Mouse (Mus musculus) MEL (cell line): ENCODE measurements around the gene Sass6. TPM values are rescaled to one million over a fixed set of nuclear protein-coding genes. Genes with fewer than 3 reads are reported as not detected.
A peak's percentile ranks its signal among the peaks of the same experiment; 100 is the strongest.

ENCODE experiments used
- DNase-seq: peaks from one replicate; pipeline ENCODE4 v3.0.0; 2011; ENCODE audit warnings: low read depth, low spot score
- H3K27ac ChIP-seq: 2 replicates; pipeline ENCODE4 v1.5.1; 2012; ENCODE audit warnings: low read depth, mild to moderate bottlenecking, control low read depth, low read length, moderate library complexity; ENCODE audit not compliant: control insufficient read depth
- H3K27me3 ChIP-seq, 2 experiments: fragments of 150-350 bp in 1 of 2; sonication (generic) in 1 of 2; 2 replicates each; pipeline ENCODE4 v1.6.1; 2012; ENCODE audit warnings: low read length in 2 of 2, mild to moderate bottlenecking in 2 of 2, improper control_type of control experiment in 1 of 2, moderate library complexity in 1 of 2; ENCODE audit not compliant: insufficient read depth in 2 of 2, control insufficient read depth in 1 of 2
- H3K36me3 ChIP-seq, 2 experiments: 2 replicates each; pipeline ENCODE4 v1.6.1; 2012 to 2014; ENCODE audit warnings: low read length in 2 of 2, improper control_type of control experiment in 1 of 2, inconsistent platforms in 1 of 2, mild to moderate bottlenecking in 1 of 2; ENCODE audit not compliant: insufficient read depth in 2 of 2, control insufficient read depth in 1 of 2
- H3K4me1 ChIP-seq, 2 experiments: fragments of 150-350 bp in 1 of 2; sonication (generic) in 1 of 2; 2 replicates each; pipeline ENCODE4 v1.6.1; 2012; ENCODE audit warnings: low read length in 2 of 2, improper control_type of control experiment in 1 of 2, mild to moderate bottlenecking in 1 of 2; ENCODE audit not compliant: insufficient read depth in 2 of 2, control insufficient read depth in 1 of 2
- H3K4me3 ChIP-seq, 2 experiments: fragments of 150-350 bp in 1 of 2; sonication (generic) in 1 of 2; 2 replicates each; pipeline ENCODE4 v1.5.1; 2012; ENCODE audit warnings: low read depth in 2 of 2, low read length in 2 of 2, mild to moderate bottlenecking in 2 of 2, moderate library complexity in 2 of 2, control low read depth in 1 of 2, improper control_type of control experiment in 1 of 2; ENCODE audit not compliant: control insufficient read depth in 1 of 2, insufficient read depth in 1 of 2
- H3K79me2 ChIP-seq: 2 replicates; pipeline ENCODE4 v1.6.1; 2012; ENCODE audit warnings: mild to moderate bottlenecking, low read length, moderate library complexity; ENCODE audit not compliant: control insufficient read depth, poor library complexity, insufficient read depth
- H3K9ac ChIP-seq: 2 replicates; pipeline ENCODE4 v1.6.1; 2012; ENCODE audit warnings: low read depth, mild to moderate bottlenecking, control low read depth, low read length, moderate library complexity; ENCODE audit not compliant: control insufficient read depth, poor library complexity, severe bottlenecking
- H3K9me3 ChIP-seq: fragments of 150-350 bp; sonication (generic); replicated peaks from 2 replicates; pipeline ENCODE4 v1.6.1; 2012; ENCODE audit warnings: mild to moderate bottlenecking, low read length, improper control_type of control experiment, moderate library complexity; ENCODE audit not compliant: insufficient read depth
- BHLHE40 ChIP-seq: IDR thresholded peaks from 2 replicates; pipeline ENCODE4 v1.6.1; 2012; ENCODE audit warnings: low read depth, mild to moderate bottlenecking, inconsistent platforms, low read length, improper control_type of control experiment, borderline replicate concordance
- CHD1 ChIP-seq: IDR thresholded peaks from 2 replicates; pipeline ENCODE4 v1.6.1; 2012; ENCODE audit warnings: low read depth, mild to moderate bottlenecking, inconsistent platforms, low read length, improper control_type of control experiment
- CHD2 ChIP-seq: IDR thresholded peaks from 2 replicates; pipeline ENCODE4 v1.6.1; 2011; ENCODE audit warnings: low read length, improper control_type of control experiment
- CTCF ChIP-seq, 3 experiments: IDR thresholded peaks in 2 of 3; conservative IDR thresholded peaks in 1 of 3; 2 replicates each; pipeline ENCODE4 v1.5.1; 2011 to 2012; ENCODE audit warnings: low read length in 3 of 3, low read depth in 2 of 3, mild to moderate bottlenecking in 2 of 3, improper control_type of control experiment in 1 of 3, inconsistent platforms in 1 of 3, mixed read lengths in 1 of 3, moderate library complexity in 1 of 3; ENCODE audit not compliant: control insufficient read depth in 1 of 3, insufficient read depth in 1 of 3, poor library complexity in 1 of 3, severe bottlenecking in 1 of 3
- E2F4 ChIP-seq: IDR thresholded peaks from 2 replicates; pipeline ENCODE4 v1.6.1; 2011; ENCODE audit warnings: low read depth, low read length, improper control_type of control experiment, borderline replicate concordance
- ELF1 ChIP-seq: IDR thresholded peaks from 2 replicates; pipeline ENCODE4 v1.6.1; 2014; ENCODE audit warnings: low read depth, mild to moderate bottlenecking, inconsistent platforms, low read length, improper control_type of control experiment, moderate library complexity
- EP300 ChIP-seq, 2 experiments: IDR thresholded peaks; 2 replicates each; pipeline ENCODE4 v1.6.1; 2011; ENCODE audit warnings: improper control_type of control experiment in 2 of 2, low read length in 2 of 2, low read depth in 1 of 2, mild to moderate bottlenecking in 1 of 2
- ETS1 ChIP-seq: IDR thresholded peaks from 2 replicates; pipeline ENCODE4 v1.6.1; 2012; ENCODE audit warnings: low read depth, mild to moderate bottlenecking, inconsistent platforms, low read length, improper control_type of control experiment, moderate library complexity
- GABPA ChIP-seq: IDR thresholded peaks from 2 replicates; pipeline ENCODE4 v1.6.1; 2012; ENCODE audit warnings: low read depth, mild to moderate bottlenecking, inconsistent platforms, low read length, improper control_type of control experiment, moderate library complexity
- GATA1 ChIP-seq: IDR thresholded peaks from 2 replicates; pipeline ENCODE4 v1.6.1; 2011; ENCODE audit warnings: low read depth, low read length, improper control_type of control experiment
- HCFC1 ChIP-seq: IDR thresholded peaks from 2 replicates; pipeline ENCODE4 v1.6.1; 2012; ENCODE audit warnings: low read depth, mild to moderate bottlenecking, inconsistent platforms, low read length, improper control_type of control experiment, moderate library complexity
- JUND ChIP-seq: IDR thresholded peaks from 2 replicates; pipeline ENCODE4 v1.6.1; 2011; ENCODE audit warnings: low read depth, mild to moderate bottlenecking, improper control_type of control experiment, low read length
- KAT2A ChIP-seq: conservative IDR thresholded peaks from 2 replicates; pipeline ENCODE4 v1.6.1; 2012; ENCODE audit warnings: low read depth, low read length, improper control_type of control experiment, inconsistent platforms
- MAX ChIP-seq: IDR thresholded peaks from 2 replicates; pipeline ENCODE4 v1.6.1; 2011; ENCODE audit warnings: low read length, improper control_type of control experiment
- MAZ ChIP-seq: IDR thresholded peaks from 2 replicates; pipeline ENCODE4 v1.6.1; 2012; ENCODE audit warnings: low read depth, mild to moderate bottlenecking, inconsistent platforms, low read length, improper control_type of control experiment
- MEF2A ChIP-seq: IDR thresholded peaks from 2 replicates; pipeline ENCODE4 v1.6.1; 2014; ENCODE audit warnings: low read depth, mild to moderate bottlenecking, inconsistent platforms, low read length, improper control_type of control experiment; ENCODE audit not compliant: poor library complexity, insufficient replicate concordance, severe bottlenecking; ENCODE audit errors: extremely low read depth
- MXI1 ChIP-seq: IDR thresholded peaks from 2 replicates; pipeline ENCODE4 v1.6.1; 2011; ENCODE audit warnings: mild to moderate bottlenecking, low read depth, low read length, improper control_type of control experiment
- MYB ChIP-seq: IDR thresholded peaks from 2 replicates; pipeline ENCODE4 v1.6.1; 2011; ENCODE audit warnings: mild to moderate bottlenecking, low read depth, low read length, improper control_type of control experiment
- NRF1 ChIP-seq: IDR thresholded peaks from 2 replicates; pipeline ENCODE4 v1.6.1; 2014; ENCODE audit warnings: low read depth, mild to moderate bottlenecking, inconsistent platforms, low read length, improper control_type of control experiment, moderate library complexity; ENCODE audit not compliant: poor library complexity, insufficient read depth, severe bottlenecking
- POLR2A ChIP-seq, 2 experiments: IDR thresholded peaks; 2 replicates each; pipeline ENCODE4 v1.6.1; 2011 to 2012; ENCODE audit warnings: low read length in 2 of 2, mild to moderate bottlenecking in 2 of 2, control low read depth in 1 of 2, improper control_type of control experiment in 1 of 2, low read depth in 1 of 2, moderate library complexity in 1 of 2; ENCODE audit not compliant: control insufficient read depth in 1 of 2, insufficient read depth in 1 of 2, poor library complexity in 1 of 2
- POLR2AphosphoS2 ChIP-seq: IDR thresholded peaks from 2 replicates; pipeline ENCODE4 v1.6.1; 2011; ENCODE audit warnings: low read length, improper control_type of control experiment
- RAD21 ChIP-seq: IDR thresholded peaks from 2 replicates; pipeline ENCODE4 v1.6.1; 2011; ENCODE audit warnings: mild to moderate bottlenecking, low read depth, low read length, improper control_type of control experiment
- RCOR1 ChIP-seq: IDR thresholded peaks from 2 replicates; pipeline ENCODE4 v1.6.1; 2012; ENCODE audit warnings: low read depth, mild to moderate bottlenecking, inconsistent platforms, low read length, improper control_type of control experiment
- SIN3A ChIP-seq: IDR thresholded peaks from 2 replicates; pipeline ENCODE4 v1.6.1; 2012; ENCODE audit warnings: low read length, improper control_type of control experiment, inconsistent platforms
- SMC3 ChIP-seq: IDR thresholded peaks from 2 replicates; pipeline ENCODE4 v1.6.1; 2011; ENCODE audit warnings: low read depth, low read length, improper control_type of control experiment
- TAL1 ChIP-seq: IDR thresholded peaks from 2 replicates; pipeline ENCODE4 v1.6.1; 2012; ENCODE audit warnings: mild to moderate bottlenecking, inconsistent platforms, low read length, moderate library complexity, mixed read lengths
- TBP ChIP-seq: IDR thresholded peaks from 2 replicates; pipeline ENCODE4 v1.8.0; 2011; ENCODE audit warnings: low read depth, low read length, improper control_type of control experiment
- TCF12 ChIP-seq: IDR thresholded peaks from 2 replicates; pipeline ENCODE4 v1.6.1; 2014; ENCODE audit warnings: low read depth, mild to moderate bottlenecking, inconsistent platforms, low read length, improper control_type of control experiment, moderate library complexity
- UBTF ChIP-seq: IDR thresholded peaks from 2 replicates; pipeline ENCODE4 v1.6.1; 2012; ENCODE audit warnings: low read depth, mild to moderate bottlenecking, inconsistent platforms, low read length, improper control_type of control experiment, moderate library complexity, borderline replicate concordance; ENCODE audit not compliant: insufficient read depth
- USF1 ChIP-seq: IDR thresholded peaks from 2 replicates; pipeline ENCODE4 v1.6.1; 2014; ENCODE audit warnings: low read depth, mild to moderate bottlenecking, inconsistent platforms, low read length, improper control_type of control experiment, moderate library complexity
- USF2 ChIP-seq, 2 experiments: IDR thresholded peaks; 2 replicates each; pipeline ENCODE4 v1.6.1; 2011 to 2012; ENCODE audit warnings: improper control_type of control experiment in 2 of 2, low read length in 2 of 2, borderline replicate concordance in 1 of 2, inconsistent platforms in 1 of 2, low read depth in 1 of 2, mild to moderate bottlenecking in 1 of 2; ENCODE audit not compliant: insufficient read depth in 1 of 2
- ZC3H11A ChIP-seq: IDR thresholded peaks from 2 replicates; pipeline ENCODE4 v1.6.1; 2012; ENCODE audit warnings: low read depth, mild to moderate bottlenecking, inconsistent platforms, low read length, improper control_type of control experiment
- ZKSCAN1 ChIP-seq: IDR thresholded peaks from 2 replicates; pipeline ENCODE4 v1.6.1; 2012; ENCODE audit warnings: low read depth, mild to moderate bottlenecking, inconsistent platforms, low read length, improper control_type of control experiment, moderate library complexity
- ZNF384 ChIP-seq: IDR thresholded peaks from 2 replicates; pipeline ENCODE4 v1.6.1; 2012; ENCODE audit warnings: low read depth, mild to moderate bottlenecking, inconsistent platforms, low read length, improper control_type of control experiment
- polyA plus RNA-seq, 2 experiments: library from polyadenylated mRNA; stranded (reverse) in 1 of 2; unstranded in 1 of 2; fragments of >175 nt in 1 of 2; fragments of >200 nt in 1 of 2; gene quantifications; 2 replicates each; pipeline versions ENCODE4 v1.2.1 to v1.2.4; 2012; ENCODE audit warnings: low replicate concordance in 2 of 2, low read depth in 1 of 2; ENCODE audit not compliant: insufficient read length in 2 of 2, insufficient read depth in 1 of 2, missing spikeins in 1 of 2
- total RNA-seq: library from RNA; depleted of rRNA; stranded (reverse); fragments of 300-350 nt; gene quantifications from 2 replicates; pipeline ENCODE4 v1.2.3, GENCODE M21; 2012; rRNA removed

The Sass6 gene
- total RNA-seq, result 8.5 and 9.2 TPM in 2 replicates
- 10 to 100 TPM in 1 of 2 experiments, not detected in 1; 15.4 TPM for polyA plus RNA-seq

DNA sequence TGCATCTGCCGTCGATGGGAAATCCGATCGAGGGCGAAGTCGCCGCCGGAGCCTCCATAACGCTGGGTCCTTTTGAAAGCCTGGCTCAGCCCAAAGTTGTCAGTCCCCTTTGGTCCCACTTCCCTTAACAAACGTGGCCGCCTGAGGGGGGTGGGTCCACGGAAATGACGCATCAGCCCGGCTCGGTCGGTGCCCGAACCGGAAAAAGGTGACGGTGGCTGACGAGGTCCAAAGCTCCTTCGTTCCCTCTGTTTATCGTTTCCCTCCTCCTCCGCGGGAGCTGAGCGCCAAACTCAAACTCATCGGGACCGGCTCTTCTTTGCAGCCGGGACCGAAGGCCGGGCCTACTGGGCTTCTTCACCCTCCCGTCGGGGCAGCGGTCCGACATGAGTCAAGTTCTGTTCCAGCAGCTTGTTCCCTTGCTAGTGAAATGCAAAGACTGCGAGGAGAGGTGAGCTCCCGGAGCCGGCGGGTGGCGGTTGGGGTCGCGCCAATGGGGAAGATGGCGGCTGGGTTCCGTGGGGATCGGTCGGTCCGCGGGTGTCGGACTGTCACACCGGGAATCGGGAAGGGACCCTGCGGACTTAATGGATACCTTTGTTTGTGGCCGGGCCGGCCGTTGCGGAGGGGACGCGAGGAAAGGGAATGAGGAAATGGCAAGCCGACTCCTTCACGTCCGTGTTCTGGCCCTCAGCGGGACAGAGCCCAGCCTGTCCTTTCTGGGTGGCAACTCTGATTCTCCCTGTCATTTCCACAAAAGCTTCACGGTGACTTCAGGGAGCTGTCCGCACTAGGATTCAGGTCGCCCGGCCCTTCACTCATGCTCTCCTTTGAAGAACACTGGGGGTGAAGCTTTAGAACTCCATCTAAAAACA is at the start of gene Sass6:
Gene Sass6, plus strand, starts transcription at position 255 of the 875 bp plus-strand sequence.
- H3K9ac ChIP-seq, result peak within 1 kb of the TSS; percentile 93
- DNase-seq, result peak; percentile 98
- peak within 1 kb of the TSS; percentile 83 for H3K27ac ChIP-seq
- H3K27me3 ChIP-seq, result no peaks in the 10 kb centered on the region
- H3K9me3 ChIP-seq, result no peaks in the 10 kb centered on the region
- peaks cover 25% of the 10 kb centered on the region for H3K79me2 ChIP-seq
- peaks cover 5 to 19% of the 10 kb centered on the region in 2 experiments; a peak in 3 of 4 replicates for H3K36me3 ChIP-seq
- peaks cover 5 to 6% of the 10 kb centered on the region in 2 experiments for H3K4me1 ChIP-seq
- H3K4me3 ChIP-seq, result peak within 1 kb of the TSS; percentile 81 to 95
- TF ChIP-seq BHLHE40 (no peak), JUND (no peak), EP300 (IDR thresholded peaks at IDR 0.05; ENCODE audit: low read depth in 1 of 2, low read length in 2 of 2) (peak in 1 of 2 experiments; percentile 19; a peak in 2 of 4 replicates), MYB (peak; percentile 22; the same call in 1 of the 2 replicates), CHD2 (no peak), ZNF384 (no peak; the same call in 1 of the 2 replicates), HCFC1 (peak; percentile 96), ZC3H11A (no peak), POLR2A (IDR thresholded peaks at IDR 0.05; ENCODE audit: control insufficient read depth in 1 of 2, insufficient read depth in 1 of 2, low read depth in 1 of 2, low read length in 2 of 2, poor library complexity in 1 of 2) (peak; percentile 8 to 80; a peak in 2 of 4 replicates), MAZ (peak; percentile 50), ZKSCAN1 (no peak), RAD21 (no peak), GABPA (no peak), TCF12 (peak; percentile 55), TBP (peak; percentile 70), ELF1 (peak; percentile 87), E2F4 (peak; percentile 75; the same call in 1 of the 2 replicates), MXI1 (peak; percentile 95), MEF2A (no peak), POLR2AphosphoS2 (peak; percentile 73), GATA1 (peak; percentile 8; the same call in 1 of the 2 replicates), UBTF (no peak), CHD1 (no peak), TAL1 (no peak), MAX (0 out of 2 replicates have a peak, but pooled peaks have one; percentile 58), KAT2A (peak; percentile 88), SMC3 (no peak; the same call in 1 of the 2 replicates), USF1 (no peak), CTCF (IDR thresholded peaks at IDR 0.05 in 2 of 3, conservative IDR thresholded peaks at IDR 0.05 in 1 of 3; ENCODE audit: control insufficient read depth in 1 of 3, insufficient read depth in 1 of 3, low read depth in 2 of 3, low read length in 3 of 3, poor library complexity in 1 of 3, severe bottlenecking in 1 of 3) (no peak), SIN3A (peak; percentile 95), ETS1 (peak; percentile 44; the same call in 1 of the 2 replicates), RCOR1 (no peak), USF2 (IDR thresholded peaks at IDR 0.05; ENCODE audit: borderline replicate concordance in 1 of 2, insufficient read depth in 1 of 2, low read depth in 1 of 2, low read length in 2 of 2) (no peak), NRF1 (peak; percentile 28; the same call in 1 of the 2 replicates)
